Mouse (Mus musculus) heart, adult 18-20 months (tissue): Measurements from ENCODE around the gene Coch. TPM values are rescaled to one million over a fixed set of nuclear protein-coding genes. Genes with fewer than 3 reads are reported as not detected.
"Not testable (repeated sequence)": the region's sequence is repeated elsewhere in the genome, so short reads cannot be mapped to it uniquely, and the experiment has no call there.

Experiments
- DNase-seq, 2 experiments: peaks; one replicate each; pipeline ENCODE4 v3.0.0; 2021 to 2022; ENCODE audit warnings: mixed read lengths in 1 of 2
- long read RNA-seq, 2 experiments: library from polyadenylated mRNA; stranded (forward); transcript quantifications; one replicate each; pipeline ENCODE4 v2.0.0; 2021
- total RNA-seq, 2 experiments: library from RNA; stranded (reverse); gene quantifications; 2 replicates each; pipeline ENCODE4 v1.2.3; 2021

Coch gene
- under 1 TPM; 0.20 to 0.44 TPM for total RNA-seq
- long read RNA-seq, experiment 1, result 0 reads
- long read RNA-seq, experiment 2, result 0 reads

DNA sequence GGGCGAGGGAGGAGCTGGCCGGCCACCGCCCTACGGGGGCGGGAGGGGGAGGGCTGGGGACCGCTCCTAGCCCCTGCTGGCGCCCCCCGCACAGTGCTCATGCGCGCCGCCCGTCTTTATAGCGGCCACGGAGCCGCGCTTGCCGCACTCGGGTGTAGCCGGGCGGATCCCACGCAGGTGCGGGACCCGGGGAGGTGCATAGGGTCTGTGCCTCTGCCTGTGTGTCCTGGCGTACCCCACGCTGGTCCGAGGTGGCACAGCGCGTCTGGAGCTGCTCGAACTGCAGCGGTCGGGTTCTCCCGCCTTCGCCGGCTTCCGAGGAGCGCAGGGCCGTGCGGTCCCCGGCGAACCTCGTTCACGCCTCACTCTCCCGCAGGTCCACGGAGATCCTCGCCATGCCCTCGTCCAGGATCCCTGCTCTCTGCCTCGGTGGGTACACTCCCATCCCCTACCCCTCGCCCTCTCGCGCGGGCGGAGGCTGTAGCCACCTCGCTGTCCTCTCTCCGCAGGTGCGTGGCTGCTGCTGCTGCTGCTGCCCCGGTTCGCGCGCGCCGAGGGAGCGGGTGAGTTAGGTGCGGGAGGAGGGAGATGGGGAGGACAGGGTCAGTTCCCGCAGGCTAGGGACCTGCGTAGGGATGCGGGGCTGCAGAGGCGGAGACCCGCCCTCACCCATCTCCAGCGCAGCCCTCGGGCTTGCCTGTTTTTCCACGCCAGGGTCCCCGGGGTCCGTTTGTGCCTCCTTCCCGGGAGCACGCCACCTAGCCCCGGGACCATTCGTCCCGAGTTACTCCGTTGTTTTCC, at the start of gene Coch:
Coch (plus strand) TSS at position 113 of the 801 bp plus-strand sequence.
- no peak for DNase-seq

- DNase-seq, result no peak
These were observed 49.7 kb upstream of the Coch start for GRCm38 (mm10) chr12:51543402-51543960.

GRCm38 (mm10) chr12:51555041-51555440, 38.1 kb upstream of the Coch start:
- no peak for DNase-seq

- DNase-seq, result no peak
These were observed 31.7 kb upstream of the Coch start for GRCm38 (mm10) chr12:51561416-51561815.

DNA sequence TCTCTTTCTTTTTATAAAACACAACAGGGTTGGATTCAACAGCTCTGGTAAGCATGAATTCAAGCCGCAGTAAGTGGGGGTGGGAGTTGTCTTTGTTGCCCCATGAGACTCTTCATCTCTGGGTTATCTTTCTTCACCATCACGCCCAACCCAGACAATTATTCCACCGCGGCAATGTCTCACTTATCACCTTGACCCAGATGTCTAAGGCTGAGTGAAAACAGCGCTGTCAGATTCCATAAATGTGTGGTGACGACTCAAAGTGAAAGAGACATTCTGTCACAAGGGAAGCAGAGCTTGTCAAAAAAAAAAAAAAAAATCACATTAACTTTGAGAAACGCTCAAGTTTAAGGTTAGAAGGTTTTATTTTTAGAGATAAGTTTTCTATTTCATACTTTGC, 25.9 kb upstream of the Coch start:
- DNase-seq, result no peak

DNA sequence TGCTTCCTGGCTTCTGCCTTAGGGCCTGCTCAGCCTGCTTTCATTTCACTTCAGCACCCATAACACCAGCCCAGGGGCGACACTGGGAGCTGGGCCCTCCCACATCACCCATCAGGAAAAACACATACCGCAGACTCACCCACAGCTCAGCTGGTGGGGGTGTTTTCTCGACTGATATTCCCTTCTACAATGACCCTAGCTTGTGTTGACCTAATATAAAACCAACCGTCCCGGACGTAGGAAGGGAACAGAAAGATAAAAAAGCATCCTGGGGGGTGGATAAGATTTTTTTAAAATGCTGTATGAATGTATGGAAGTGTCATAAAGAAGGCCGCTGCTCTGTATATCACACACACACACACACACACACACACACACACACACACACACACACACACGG, 23.7 kb upstream of the Coch start:
- DNase-seq, result no peak

GRCm38 (mm10) chr12:51569944-51570343, 23.2 kb upstream of the Coch start:
- no peak for DNase-seq

DNA sequence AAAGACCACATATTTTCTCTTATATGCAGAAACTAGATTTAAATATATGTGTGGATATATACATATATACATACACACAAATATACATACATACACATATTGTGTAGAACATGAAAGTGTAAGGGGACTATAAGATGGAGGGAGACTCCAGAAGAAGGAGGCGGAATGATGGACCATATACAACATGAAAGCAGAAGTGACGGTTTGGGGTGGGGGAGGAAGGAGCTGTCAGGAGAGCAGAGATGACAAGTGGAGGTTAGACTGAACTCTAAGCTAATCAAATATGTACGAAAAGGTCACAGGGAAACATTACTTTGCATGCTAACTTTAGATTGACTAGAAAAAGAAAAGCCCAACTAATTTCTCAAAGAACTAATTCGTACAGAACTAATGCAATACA, 20.5 kb upstream of the Coch start:
- no peak for DNase-seq

- not testable (repeated sequence) for DNase-seq
These were observed 15.3 kb upstream of the Coch start for GRCm38 (mm10) chr12:51577816-51578215.

DNA sequence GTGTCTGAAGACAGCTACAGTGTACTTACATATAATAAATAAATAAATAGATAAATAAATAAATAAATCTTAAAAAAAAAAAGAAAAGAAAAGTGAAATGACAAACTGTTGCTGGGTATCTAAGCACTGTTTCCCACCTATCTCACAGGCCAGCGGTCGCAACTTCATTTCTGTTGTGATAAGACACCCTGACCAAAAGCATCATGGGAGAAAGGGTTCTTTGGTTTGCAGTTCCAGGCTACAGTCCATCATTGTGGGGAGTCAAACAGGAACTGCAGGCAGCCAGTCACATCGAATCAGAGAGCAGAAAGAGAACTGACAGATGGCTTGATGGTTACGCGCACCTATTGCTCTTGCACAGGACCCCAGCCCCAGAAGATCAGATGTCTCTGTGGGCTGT, 3.9 kb upstream of the Coch start:
- no peak for DNase-seq

- no peak for DNase-seq
These were observed 1.2 kb upstream of the Coch start for GRCm38 (mm10) chr12:51591921-51592320.

DNA sequence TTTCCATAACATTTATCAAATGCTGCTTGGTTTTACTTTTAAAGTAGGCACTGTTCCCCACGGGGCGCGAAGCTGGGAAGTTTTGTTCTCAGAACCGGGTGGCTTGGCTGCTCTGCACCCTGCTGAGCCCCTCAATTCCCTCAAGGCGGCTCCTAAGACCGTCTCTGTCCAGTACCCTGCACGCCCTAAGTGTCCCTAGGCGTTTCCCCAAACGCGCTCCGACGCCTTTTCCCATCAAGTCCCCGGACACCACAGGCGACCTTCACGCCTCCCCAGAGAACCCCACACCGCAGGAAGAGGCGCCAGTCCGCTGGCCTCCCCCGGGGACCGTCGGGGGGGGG, 283 bp upstream of the Coch start:
- no peak for DNase-seq

DNA sequence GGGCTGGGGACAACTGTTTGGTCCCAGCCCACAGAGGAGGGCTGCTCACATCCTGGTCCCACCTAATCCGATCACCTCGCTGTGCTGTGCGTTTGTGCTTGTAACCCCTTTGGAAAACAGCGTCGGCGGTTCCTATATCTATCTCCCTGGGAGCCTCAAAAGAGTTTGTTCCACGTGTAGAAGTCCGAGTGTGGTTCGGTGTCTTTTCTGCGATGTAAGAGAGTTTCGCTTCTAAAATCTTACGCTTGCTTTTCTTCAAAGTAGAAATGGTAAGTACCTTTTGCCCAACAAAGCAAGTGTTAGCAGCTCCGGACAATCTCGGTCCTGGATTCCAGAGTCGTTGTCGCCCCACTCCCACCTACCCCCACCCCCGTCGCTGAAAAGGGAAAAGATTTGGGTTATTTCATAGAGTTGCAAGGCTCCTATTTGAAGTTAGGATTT, 909 bp downstream of the Coch start:
- no peak for DNase-seq

DNA sequence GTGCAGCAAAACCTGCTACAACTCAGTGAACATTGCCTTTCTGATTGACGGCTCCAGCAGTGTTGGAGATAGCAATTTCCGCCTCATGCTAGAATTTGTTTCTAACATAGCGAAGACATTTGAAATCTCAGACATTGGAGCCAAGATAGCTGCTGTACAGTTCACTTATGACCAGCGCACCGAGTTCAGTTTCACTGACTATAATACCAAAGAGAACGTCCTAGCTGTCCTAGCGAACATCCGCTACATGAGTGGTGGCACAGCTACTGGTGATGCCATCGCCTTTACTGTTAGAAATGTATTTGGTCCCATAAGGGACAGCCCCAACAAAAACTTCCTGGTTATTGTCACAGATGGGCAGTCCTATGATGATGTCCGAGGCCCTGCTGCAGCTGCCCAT, 10.2 kb downstream of the Coch start:
- DNase-seq, result no peak

- DNase-seq, result no peak
These were observed 13.0 kb downstream of the Coch start for GRCm38 (mm10) chr12:51606138-51606537.

GRCm38 (mm10) chr12:51612361-51612760, 19.2 kb downstream of the Coch start:
- DNase-seq, result no peak

- no peak for DNase-seq
These were observed 27.4 kb downstream of the Coch start for GRCm38 (mm10) chr12:51620572-51620971.

DNA sequence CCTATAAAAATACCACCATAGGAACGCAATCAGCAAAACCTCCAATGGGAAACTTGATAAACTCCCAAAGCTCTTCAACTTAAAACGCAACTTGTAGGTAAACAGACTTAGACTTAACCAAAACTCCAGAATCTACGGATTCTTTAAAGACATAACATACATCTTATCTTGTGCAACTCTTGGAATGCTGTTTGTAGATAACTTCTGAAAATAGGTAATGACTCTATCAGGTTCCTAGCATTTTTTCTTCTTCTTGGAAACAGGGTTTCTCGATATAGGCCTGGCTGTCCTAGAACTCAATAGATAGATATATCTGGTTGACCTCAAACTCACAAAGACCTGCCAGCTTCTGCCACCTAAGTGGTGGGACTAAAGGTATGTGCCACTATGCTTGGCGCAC, 28.0 kb downstream of the Coch start:
- no peak for DNase-seq

DNA sequence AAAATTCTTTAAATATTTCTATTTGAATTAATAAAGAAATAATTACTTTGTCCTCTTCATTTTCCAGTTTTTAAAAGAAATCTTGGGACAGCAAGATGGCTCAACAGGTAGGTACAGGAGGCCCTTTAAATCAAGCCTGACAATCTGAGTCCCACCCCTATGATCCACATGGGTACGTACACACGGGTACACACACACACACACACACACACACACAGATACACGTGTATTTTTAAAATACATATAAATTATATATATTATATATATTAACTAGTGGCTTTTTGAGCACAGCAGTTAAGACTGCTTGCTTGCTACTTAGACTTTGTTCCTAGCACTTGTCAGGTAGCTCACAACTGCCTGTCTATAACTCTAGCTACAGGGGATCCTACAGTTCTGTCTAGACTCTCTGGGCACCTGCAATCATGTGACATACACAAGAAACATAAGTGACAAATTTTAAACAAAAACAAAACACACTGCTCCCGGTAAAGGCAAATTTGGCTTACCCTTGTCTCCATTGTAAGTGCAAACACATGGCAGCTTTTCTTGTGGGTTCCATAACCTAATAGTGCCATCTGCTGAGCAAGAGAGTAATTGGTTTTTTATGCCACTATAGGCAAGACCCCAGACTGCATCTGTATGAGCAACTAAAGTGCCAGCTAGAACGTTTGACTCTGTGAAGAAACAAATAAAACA, 29.7 kb downstream of the Coch start:
- DNase-seq, result no peak

DNA sequence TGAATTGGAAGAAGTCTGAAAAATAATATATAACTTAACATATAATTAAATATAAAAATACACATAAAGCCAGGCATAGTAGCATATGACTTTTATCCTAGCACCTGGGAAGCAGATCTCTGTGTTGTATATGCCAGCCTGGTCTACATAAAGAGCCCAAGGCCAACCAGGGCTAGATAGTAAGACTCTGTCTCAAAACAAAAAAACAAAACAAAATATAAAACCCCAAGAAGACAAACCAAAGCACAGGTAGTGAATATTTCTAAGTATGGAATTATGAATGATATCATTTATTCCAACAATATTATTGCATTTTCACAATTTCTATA, 30.2 kb downstream of the Coch start:
- no peak for DNase-seq

DNA sequence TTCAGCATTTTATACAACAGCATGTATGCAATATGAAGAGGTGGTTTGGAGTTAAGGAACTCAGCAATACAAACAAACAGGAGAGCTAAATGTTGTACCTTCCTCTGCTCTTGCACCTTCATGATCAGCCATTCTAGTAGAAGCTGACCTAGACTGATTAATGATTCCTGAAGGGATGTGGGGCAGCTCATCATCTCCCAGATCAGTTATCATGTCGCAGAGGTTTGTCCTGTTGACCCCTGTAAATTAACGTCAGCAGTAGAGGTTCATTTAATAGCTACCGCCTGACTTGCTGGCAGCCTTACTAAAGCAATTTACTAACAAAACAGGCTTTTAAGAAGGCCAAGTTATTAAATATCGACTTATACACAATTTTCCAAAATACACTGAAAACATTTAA, 40.3 kb downstream of the Coch start:
- no peak for DNase-seq

GRCm38 (mm10) chr12:51636260-51636659, 43.1 kb downstream of the Coch start:
- DNase-seq, result peak; percentile 20 to 33

DNA sequence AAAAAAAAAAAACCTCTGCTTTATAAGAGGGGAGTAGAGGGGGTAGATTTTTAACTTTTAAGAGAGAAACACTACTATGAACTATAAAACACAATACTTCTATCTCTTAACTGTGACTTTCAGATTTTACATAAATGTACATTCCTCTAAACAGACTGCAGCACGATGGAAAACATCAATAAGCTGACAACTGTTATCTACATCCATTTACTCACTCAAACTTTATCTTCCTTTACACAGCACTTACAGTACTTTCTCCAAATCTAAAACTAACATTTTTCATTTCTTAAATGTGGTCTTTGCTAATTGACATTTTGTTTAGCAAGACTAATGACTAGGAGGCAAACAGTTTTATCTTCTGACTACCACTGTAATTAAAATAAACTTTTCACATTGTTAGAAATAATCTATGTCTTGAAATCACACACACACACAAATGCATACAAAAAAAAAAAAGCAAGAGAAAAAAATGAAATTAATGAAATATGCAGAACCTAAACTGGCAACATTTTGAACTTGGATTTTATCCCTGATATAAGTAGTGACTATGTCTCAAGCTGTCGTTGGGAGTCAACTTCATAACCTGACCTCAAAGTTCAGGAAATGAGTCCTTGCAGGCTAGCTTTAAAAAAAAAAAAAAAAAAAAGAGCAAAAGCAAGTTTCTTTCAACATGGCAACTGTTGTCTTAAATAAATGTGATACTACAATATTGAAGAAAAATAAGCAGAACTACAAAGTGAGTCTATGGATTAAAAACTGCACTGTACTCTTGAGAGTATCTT, 43.7 kb downstream of the Coch start:
- DNase-seq, result no peak
